Mouse (Mus musculus): ENCODE measurements at regions not wholly inside any gene's neighbourhood (a gene's known extent, or its start where the extent isn't known, plus 50 kb on each side); places are given as distances from the start of the nearest gene placed in this dataset.

DNA sequence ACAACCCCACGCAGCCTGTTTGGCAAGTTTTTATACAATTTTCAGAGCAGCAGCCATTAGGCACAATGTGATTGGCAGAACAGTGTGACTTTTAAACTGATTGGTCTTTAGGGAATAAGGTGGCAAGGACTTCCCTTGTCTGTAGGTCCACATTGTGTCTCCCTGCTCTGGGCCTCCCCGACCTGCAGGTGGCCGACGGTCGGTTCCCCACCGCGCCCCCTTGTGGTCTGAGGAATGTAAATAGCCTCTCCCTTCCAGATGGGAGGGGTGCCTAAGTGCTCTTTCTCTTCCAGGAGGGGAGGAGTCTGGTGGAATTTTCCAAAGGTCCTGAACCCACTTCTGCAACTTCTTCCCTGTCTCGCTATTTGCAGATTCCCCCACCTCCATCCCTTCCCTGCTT is 52.5 kb upstream of the Prr5 start:
- DNase-seq: peak; percentile 66

DNA sequence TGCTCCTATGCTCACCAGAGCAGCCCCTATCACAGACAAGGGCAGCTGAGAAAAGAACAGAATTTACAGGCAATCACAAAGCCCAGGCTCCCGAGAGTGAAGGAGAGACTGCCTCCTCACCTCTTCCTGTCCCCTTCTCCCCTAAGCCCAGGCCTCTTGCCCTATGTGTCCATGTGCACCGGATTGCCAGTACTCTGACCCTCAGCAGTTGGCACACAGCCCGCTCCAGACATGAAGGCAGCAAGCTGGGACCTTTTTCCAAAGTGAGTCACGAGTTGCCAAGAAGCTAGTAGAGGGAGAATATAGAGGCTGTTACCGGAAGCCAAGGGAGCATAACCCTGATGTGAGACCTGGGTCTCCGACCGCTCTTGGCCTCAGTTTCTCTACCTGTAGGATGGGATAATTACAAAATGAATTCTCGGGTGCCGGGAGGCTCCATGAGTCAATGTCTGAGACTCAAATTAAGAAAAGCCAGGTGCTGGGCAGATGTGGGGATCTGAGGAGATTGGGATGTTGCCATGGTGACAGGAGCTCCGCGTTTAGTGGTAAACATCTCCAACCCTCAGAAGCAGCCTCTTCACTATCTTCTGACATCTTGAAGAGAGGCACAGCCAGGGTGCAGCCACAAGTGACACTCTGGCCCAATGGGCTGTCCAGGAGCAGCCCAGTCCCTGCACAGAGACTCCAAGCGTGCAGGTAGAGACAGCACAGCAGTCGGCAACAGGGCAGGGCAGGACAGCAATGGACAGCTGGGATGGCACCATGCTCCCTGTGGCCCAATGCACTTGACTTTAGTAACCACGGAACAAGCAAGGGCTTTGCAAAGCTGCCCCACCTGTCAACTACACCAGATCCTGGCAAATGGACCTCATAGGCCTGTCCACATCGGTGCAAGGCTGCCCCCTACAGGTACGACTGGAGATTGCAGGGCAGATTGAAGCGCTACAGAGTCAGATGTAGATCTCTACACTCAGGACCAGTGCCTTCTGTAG is 55.6 kb upstream of the Prr5 start:
- peak; percentile 90 for DNase-seq

DNA sequence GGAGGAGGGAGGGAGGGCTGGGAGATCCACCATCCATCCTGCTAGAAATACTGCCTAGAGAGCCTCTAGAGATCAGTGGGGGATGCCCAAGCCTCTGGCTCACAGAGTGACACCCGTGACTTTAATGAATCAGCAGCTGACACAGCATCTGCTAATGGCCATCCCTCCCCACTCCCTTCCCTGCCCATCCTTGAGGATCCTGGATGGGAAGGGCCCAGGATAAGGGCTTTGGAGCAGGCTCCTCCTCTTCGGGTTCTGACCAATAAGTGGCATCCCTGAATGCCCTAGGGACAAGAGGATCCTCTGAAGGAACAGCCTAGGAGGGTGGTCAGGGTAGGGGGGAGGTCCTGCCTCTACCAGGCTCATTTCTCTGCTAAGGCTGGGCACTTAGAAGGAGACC is 55.3 kb upstream of the Rtl6 start:
- no peak for DNase-seq

DNA sequence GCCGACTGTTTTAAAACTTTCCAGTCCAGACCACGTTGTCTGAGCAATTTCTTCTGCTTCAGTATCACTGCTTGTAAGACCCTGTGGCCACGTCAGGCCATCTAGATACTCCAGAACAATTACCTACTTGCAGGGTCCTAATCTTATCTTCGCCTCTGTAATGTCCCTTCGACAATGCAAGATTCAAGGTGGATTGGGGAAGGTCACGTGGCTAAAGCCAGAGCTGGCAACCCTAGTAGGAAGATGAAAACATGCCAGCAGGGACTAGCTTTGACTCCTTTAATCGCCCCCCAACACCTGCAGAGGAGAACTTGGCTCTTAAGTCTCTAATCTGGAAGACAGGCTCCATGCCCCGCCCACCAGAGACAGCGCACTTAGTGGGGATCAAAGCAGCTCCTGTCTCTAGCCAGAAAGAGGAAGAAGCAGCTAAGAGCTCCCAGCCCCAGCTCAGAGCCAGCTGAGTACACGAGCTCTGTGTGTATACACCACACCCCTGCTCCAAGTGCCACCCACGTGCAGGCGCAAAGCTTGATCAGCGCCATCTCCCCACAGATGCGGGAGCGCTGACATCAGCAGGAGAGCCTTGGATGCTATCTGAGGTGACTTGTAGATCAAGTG is 52.3 kb upstream of the Rtl6 start:
- DNase-seq: no peak

DNA sequence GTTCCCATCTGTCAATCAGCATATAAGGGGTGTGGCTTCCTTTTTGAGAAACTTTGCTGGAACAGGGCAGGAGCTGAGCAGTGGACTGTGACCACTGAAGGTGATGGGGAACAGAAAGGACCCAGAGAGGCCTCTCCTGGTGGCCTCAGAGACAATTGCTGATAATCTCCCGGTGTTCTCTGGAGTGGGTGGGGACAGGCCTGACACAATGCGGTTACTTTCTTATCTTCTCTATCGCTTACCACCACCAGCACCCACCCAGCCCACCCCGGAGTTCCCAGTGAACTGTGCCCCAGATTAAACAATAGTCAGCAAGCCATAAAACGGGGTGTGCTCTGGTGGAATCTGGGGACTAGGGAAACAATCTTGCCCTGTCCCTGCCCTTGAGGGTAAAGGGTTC is 51.4 kb upstream of the Rtl6 start:
- DNase-seq: no peak

All from kidney, adult 9 months (tissue).